Mouse (Mus musculus) E14TG2a.4 (cell line): Measurements from ENCODE around the gene Clic1.

Experiments
- H3K27me3 ChIP-seq: 2 replicates; pipeline ENCODE4 v1.6.1; 2014; ENCODE audit warnings: low read length, control low read depth; ENCODE audit not compliant: insufficient read depth
- H3K36me3 ChIP-seq: 2 replicates; pipeline ENCODE4 v1.6.1; 2014; ENCODE audit warnings: low read length, control low read depth; ENCODE audit not compliant: insufficient read depth
- H3K4me1 ChIP-seq: replicated peaks from 2 replicates; pipeline ENCODE4 v1.6.1; 2014; ENCODE audit warnings: low read depth, low read length, control low read depth
- H3K4me3 ChIP-seq: replicated peaks from 2 replicates; pipeline ENCODE4 v1.5.1; 2014; ENCODE audit warnings: mild to moderate bottlenecking, low read length
- H3K9me3 ChIP-seq: 2 replicates; pipeline ENCODE4 v1.6.1; 2014; ENCODE audit warnings: low read length, control low read depth
- CTCF ChIP-seq: conservative IDR thresholded peaks from 2 replicates; pipeline ENCODE4 v1.5.1; 2014; ENCODE audit warnings: low read length
- NANOG ChIP-seq: IDR thresholded peaks from 2 replicates; pipeline ENCODE4 v1.6.1; 2014; ENCODE audit warnings: borderline replicate concordance, low read length, mixed read lengths
- POU5F1 ChIP-seq: IDR thresholded peaks from 2 replicates; pipeline ENCODE4 v1.6.1; 2014; ENCODE audit warnings: low read length, borderline replicate concordance

Gene Clic1

DNA sequence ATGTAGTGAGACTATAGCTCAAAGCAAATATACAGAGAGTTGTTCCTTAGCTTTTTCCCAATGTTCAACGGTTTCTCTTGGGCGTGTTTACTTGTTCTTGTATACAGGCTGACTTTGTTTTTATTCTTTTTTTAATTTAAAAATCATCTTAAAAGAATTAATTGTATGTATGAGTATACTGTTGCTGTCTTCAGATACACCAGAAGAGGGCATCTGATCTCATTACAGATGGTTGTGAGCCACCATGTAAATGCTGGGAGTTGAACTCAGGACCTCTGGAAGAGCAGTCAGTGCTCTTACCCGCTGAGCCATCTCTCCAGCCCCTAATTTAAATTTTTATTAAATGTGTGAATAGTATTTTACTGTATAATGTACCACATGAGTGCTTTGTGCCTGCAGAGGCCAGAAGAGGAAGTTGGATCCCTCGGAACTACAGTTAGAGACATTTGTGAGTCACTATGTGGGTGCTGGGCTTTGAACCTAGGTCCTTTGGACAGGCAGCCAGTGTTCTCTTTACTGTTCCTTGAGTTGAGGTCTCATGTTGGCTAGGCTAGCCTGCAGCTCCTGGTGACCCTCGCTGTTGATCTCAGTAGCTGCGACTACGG, 42.3 kb upstream of the Clic1 start:
- peaks cover 99% of the 10 kb centered on the region for H3K36me3 ChIP-seq
- H3K4me1 ChIP-seq: peaks cover 67% of the 10 kb centered on the region
- no peaks in the 10 kb centered on the region for H3K27me3 ChIP-seq
- no peak overlapping the region for H3K4me3 ChIP-seq
- no peak for TF ChIP-seq NANOG
- TF ChIP-seq CTCF: no peak
- no peak for TF ChIP-seq POU5F1
- H3K9me3 ChIP-seq: no peaks in the 10 kb centered on the region

DNA sequence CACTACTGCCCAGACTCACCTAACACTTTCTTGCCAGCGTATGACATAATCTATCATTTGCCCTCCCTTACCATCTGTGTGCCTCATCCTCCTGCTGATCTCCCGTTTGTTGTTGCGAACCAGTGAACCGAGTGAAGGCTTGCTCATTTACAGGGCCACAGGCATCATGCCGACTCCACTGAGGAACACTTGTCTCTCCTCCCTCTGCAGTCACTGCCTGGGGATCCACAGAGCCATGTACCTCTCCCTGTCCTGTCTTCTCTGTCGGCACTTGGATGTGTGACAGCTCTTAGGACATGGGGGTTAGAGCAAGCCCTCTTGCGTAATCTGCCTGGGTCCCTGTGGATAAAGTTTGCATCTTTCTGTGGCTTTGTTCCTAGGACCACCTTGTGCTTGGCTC, 40.2 kb upstream of the Clic1 start:
- no peaks in the 10 kb centered on the region for H3K27me3 ChIP-seq
- peaks cover 99% of the 10 kb centered on the region for H3K36me3 ChIP-seq
- H3K4me1 ChIP-seq: peaks cover 67% of the 10 kb centered on the region
- TF ChIP-seq POU5F1 (no peak), CTCF (no peak), NANOG (no peak)
- H3K4me3 ChIP-seq: no peak overlapping the region
- H3K9me3 ChIP-seq: no peaks in the 10 kb centered on the region

DNA sequence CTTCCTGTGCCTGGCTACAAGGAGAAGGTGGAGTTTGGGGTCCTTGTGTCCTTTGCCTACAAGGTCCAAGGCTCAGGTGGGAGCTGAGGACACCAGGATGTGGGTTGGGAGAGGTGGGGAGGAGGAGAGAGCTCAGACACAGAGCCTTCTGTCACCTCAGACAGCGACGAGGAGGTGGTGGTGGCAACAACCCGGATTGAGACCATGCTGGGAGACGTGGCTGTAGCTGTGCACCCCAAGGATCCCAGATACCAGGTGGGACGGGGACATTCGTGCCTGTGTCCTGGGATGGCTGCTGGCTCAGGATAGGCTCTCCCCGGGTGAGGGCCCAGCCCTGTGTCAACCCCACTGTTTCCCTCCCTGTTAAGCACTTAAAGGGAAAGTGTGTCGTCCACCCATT, 38.3 kb upstream of the Clic1 start:
- no peaks in the 10 kb centered on the region for H3K9me3 ChIP-seq
- TF ChIP-seq NANOG: no peak
- TF ChIP-seq CTCF: no peak
- TF ChIP-seq POU5F1: no peak
- H3K4me3 ChIP-seq: no peak overlapping the region
- peaks cover 72% of the 10 kb centered on the region for H3K4me1 ChIP-seq
- peaks cover 100% of the 10 kb centered on the region for H3K36me3 ChIP-seq
- no peaks in the 10 kb centered on the region for H3K27me3 ChIP-seq

DNA sequence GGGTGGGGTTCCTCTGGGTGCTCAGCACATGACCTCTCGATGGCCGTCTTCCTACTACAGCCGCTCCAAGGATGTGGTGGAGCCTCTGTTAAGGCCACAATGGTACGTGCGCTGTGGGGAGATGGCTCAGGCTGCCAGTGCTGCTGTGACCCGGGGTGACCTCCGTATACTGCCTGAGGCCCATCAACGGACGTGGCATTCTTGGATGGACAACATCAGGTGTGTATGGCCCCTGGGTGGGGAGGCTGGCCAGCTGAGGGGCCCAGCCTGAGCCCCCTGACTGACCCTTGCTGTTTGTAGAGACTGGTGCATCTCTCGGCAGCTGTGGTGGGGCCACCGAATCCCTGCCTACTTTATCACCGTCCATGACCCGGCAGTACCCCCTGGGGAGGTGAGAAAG, 37.3 kb upstream of the Clic1 start:
- no peaks in the 10 kb centered on the region for H3K27me3 ChIP-seq
- H3K36me3 ChIP-seq: peaks cover 100% of the 10 kb centered on the region
- no peaks in the 10 kb centered on the region for H3K9me3 ChIP-seq
- H3K4me1 ChIP-seq: peaks cover 82% of the 10 kb centered on the region
- H3K4me3 ChIP-seq: no peak overlapping the region
- no peak for TF ChIP-seq NANOG
- no peak for TF ChIP-seq POU5F1
- no peak for TF ChIP-seq CTCF

DNA sequence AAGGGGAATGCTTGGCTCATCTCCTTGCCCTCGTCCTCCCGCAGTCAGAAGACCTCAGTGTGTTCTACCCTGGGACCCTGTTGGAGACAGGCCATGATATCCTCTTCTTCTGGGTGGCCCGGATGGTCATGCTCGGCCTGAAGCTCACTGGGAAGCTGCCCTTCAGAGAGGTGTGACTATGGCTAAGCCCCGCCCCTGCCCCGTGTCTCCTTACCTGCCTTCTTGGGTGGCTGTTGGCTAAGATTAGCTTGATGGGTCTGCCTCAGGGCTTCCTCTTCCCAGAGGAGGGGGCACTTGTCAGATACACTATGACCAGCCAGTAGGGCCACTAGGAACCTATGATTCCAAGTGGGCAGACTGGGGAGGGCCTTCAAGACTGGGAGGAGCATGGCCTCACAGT, 36.5 kb upstream of the Clic1 start:
- Histone ChIP-seq H3K4me1 (peaks cover 84% of the 10 kb centered on the region), H3K36me3 (peaks cover 97% of the 10 kb centered on the region), H3K27me3 (no peaks in the 10 kb centered on the region), H3K9me3 (no peaks in the 10 kb centered on the region), H3K4me3 (no peak overlapping the region)
- TF ChIP-seq NANOG (no peak), POU5F1 (no peak), CTCF (no peak)

DNA sequence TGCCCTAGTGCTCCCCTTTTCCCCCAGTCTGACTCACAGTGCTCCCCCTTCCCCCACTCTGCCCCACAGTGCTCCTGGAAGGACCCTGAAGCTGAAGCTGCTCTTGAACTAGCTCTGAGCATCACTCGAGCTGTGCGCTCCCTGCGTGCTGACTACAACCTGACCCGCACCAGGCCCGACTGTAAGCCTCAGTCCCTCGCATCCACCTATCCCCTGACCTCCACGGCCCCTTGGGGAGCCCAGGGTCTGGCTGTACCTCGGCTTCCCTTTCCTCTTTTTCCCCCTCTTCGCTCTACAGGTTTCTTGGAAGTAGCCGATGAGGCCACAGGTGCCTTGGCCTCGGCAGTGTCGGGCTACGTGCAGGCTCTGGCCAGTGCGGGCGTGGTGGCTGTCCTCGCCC, 34.5 kb upstream of the Clic1 start:
- Histone ChIP-seq H3K4me3 (peak overlapping the region; percentile 61), H3K9me3 (no peaks in the 10 kb centered on the region), H3K36me3 (peaks cover 76% of the 10 kb centered on the region), H3K4me1 (peaks cover 94% of the 10 kb centered on the region), H3K27me3 (0 out of 2 replicates have a peak, but pooled peaks cover 5% of the 10 kb centered on the region)
- TF ChIP-seq POU5F1: no peak
- TF ChIP-seq CTCF: no peak
- TF ChIP-seq NANOG: no peak

DNA sequence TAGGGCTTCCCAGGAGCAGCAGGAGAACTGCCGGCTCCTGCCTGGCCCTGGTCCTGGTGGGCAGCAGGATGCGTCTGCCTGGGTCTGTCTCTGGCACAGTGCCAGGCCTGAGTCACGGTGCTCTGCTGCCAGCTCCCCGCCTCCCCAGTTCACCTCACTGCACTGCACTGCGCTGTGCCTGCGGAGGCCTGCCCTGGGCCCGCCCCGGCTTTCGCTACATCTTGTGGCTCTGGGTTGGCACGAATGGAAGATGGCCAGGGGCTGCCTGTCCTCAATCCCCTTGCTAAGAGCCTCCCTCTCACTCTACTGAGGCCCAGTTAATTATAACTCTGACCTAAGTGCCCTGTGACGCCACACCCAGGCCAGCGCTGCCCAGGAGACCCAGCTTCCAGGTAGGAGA, 33.4 kb upstream of the Clic1 start, which contains the start of gene Vwa7:
Gene Vwa7, plus strand, starts transcription at position 204 of the 400 bp plus-strand sequence.
- Histone ChIP-seq H3K36me3 (peaks cover 65% of the 10 kb centered on the region), H3K27me3 (0 out of 2 replicates have a peak, but pooled peaks cover 5% of the 10 kb centered on the region), H3K4me1 (peaks cover 94% of the 10 kb centered on the region), H3K9me3 (no peaks in the 10 kb centered on the region), H3K4me3 (peak within 1 kb of the TSS; percentile 61)
- no peak for TF ChIP-seq NANOG

DNA sequence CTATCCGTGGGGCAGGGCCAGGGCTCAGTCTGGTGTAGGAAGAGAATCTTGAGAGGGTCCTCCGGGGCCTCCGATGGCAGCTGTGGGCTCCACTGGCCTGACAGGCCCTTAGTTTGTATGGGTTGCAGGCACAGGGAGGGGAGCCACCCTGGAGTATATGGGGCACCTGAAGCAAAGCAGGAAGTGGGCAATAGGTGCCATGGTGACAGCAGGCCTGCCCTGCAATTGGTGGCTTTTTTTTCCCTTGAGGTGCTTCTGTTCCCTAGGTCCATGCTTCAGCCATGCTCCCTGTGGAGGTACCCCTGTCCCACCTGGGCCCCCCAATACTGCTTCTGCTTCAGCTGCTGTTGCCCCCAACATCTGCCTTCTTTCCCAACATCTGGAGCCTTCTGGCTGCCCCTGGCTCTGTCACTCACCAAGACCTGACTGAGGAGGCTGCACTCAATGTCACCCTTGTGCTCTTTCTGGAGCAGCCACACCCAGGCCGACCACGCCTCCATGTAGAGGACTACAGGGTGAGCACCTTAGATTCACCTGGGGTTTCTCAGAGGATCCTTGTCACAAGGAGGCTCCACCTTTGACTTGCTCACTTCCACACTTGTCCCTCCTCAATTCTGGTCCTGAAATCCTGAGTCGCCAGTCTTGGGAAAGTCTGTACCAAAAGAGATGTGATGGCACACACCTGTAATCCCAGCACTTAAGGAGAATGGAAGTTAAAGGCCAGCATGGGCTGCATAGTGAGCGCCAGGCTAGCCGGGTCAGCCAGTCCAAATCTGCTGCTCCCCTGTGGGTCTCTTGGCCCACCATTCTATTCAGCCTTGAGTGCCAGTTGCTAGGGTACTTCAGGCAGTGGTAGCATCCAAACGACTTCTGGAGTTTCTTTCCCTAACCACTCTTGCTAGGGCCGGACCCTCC, 32.7 kb upstream of the Clic1 start:
- no peaks in the 10 kb centered on the region for H3K9me3 ChIP-seq

More for the DNA sequence above, 32.7 kb upstream of the Clic1 start:
- Histone ChIP-seq H3K4me1 (peaks cover 94% of the 10 kb centered on the region), H3K27me3 (0 out of 2 replicates have a peak, but pooled peaks cover 5% of the 10 kb centered on the region), H3K36me3 (peaks cover 59% of the 10 kb centered on the region), H3K4me3 (peak overlapping the region; percentile 23; the same call in 1 of the 2 replicates)
- TF ChIP-seq POU5F1 (no peak), CTCF (no peak), NANOG (no peak)
